Mouse (Mus musculus): Measurements from ENCODE around the gene Srebf1. TPM values are rescaled to one million over a fixed set of nuclear protein-coding genes. Genes with fewer than 3 reads are reported as not detected.

Gene Srebf1
- total RNA-seq, 2 experiments from 2014 or later: 41.5 to 43.0 TPM

GRCm38 (mm10) chr11:60244503-60245143 is 22.2 kb upstream of the Srebf1 start:
- DNase-seq (ENCODE audit: extremely low spot score in 1 of 2, low spot score in 2 of 2): no peak
- intact Hi-C loops (cut with DNase I): no loop called here

- intact Hi-C loops (cut with DNase I): no loop called here
- no peak for DNase-seq (ENCODE audit: extremely low spot score in 1 of 2, low spot score in 2 of 2)
Observed at GRCm38 (mm10) chr11:60240509-60240908, 18.1 kb upstream of the Srebf1 start.

GRCm38 (mm10) chr11:60235351-60235750 is 13.0 kb upstream of the Srebf1 start:
- intact Hi-C loops (cut with DNase I): no loop called here
- no peak for DNase-seq (ENCODE audit: extremely low spot score in 1 of 2, low spot score in 2 of 2)

GRCm38 (mm10) chr11:60233235-60233634 is 10.9 kb upstream of the Srebf1 start:
- intact Hi-C loops (cut with DNase I): no loop called here
- peak in 1 of 2 experiments; percentile 50 for DNase-seq (ENCODE audit: extremely low spot score in 1 of 2, low spot score in 2 of 2)

GRCm38 (mm10) chr11:60232441-60233058 is 10.2 kb upstream of the Srebf1 start:
- no peak for DNase-seq (ENCODE audit: extremely low spot score in 1 of 2, low spot score in 2 of 2)
- intact Hi-C loops (cut with DNase I): no loop called here

GRCm38 (mm10) chr11:60231951-60232350 is 9.6 kb upstream of the Srebf1 start:
- intact Hi-C loops (cut with DNase I): no loop called here

GRCm38 (mm10) chr11:60231326-60231725 is 8.9 kb upstream of the Srebf1 start:
- intact Hi-C loops (cut with DNase I): no loop called here
- no peak for DNase-seq (ENCODE audit: extremely low spot score in 1 of 2, low spot score in 2 of 2)

More at GRCm38 (mm10) chr11:60231951-60232350, 9.6 kb upstream of the Srebf1 start:
- DNase-seq (ENCODE audit: extremely low spot score in 1 of 2, low spot score in 2 of 2): no peak

GRCm38 (mm10) chr11:60230512-60230911 is 8.1 kb upstream of the Srebf1 start:
- intact Hi-C loops (cut with DNase I): no loop called here

GRCm38 (mm10) chr11:60229821-60230220 is 7.4 kb upstream of the Srebf1 start:
- intact Hi-C loops (cut with DNase I): no loop called here
- no peak for DNase-seq (ENCODE audit: extremely low spot score in 1 of 2, low spot score in 2 of 2)

More at GRCm38 (mm10) chr11:60230512-60230911, 8.1 kb upstream of the Srebf1 start:
- no peak for DNase-seq (ENCODE audit: extremely low spot score in 1 of 2, low spot score in 2 of 2)

- intact Hi-C loops (cut with DNase I): no loop called here
- no peak for DNase-seq (ENCODE audit: extremely low spot score in 1 of 2, low spot score in 2 of 2)
Observed at GRCm38 (mm10) chr11:60228525-60228924, 6.1 kb upstream of the Srebf1 start.

GRCm38 (mm10) chr11:60225874-60226273 is 3.5 kb upstream of the Srebf1 start:
- intact Hi-C loops (cut with DNase I): no loop called here

GRCm38 (mm10) chr11:60224676-60225075 is 2.3 kb upstream of the Srebf1 start:
- intact Hi-C loops (cut with DNase I): no loop called here

More at GRCm38 (mm10) chr11:60225874-60226273, 3.5 kb upstream of the Srebf1 start:
- DNase-seq (ENCODE audit: extremely low spot score in 1 of 2, low spot score in 2 of 2): no peak

GRCm38 (mm10) chr11:60222085-60222468 is 304 bp downstream of the Srebf1 start:
- no peak for DNase-seq (ENCODE audit: extremely low spot score in 1 of 2, low spot score in 2 of 2)
- intact Hi-C loops (cut with DNase I): no loop called here

More at GRCm38 (mm10) chr11:60224676-60225075, 2.3 kb upstream of the Srebf1 start:
- DNase-seq (ENCODE audit: extremely low spot score in 1 of 2, low spot score in 2 of 2): no peak

GRCm38 (mm10) chr11:60221425-60221824 is 956 bp downstream of the Srebf1 start:
- DNase-seq (ENCODE audit: extremely low spot score in 1 of 2, low spot score in 2 of 2): no peak
- intact Hi-C loops (cut with DNase I): no loop called here

GRCm38 (mm10) chr11:60220291-60220804 is 2.0 kb downstream of the Srebf1 start:
- intact Hi-C loops (cut with DNase I): no loop called here
- peak; percentile 71 to 90 for DNase-seq (ENCODE audit: extremely low spot score in 1 of 2, low spot score in 2 of 2)

- DNase-seq (ENCODE audit: extremely low spot score in 1 of 2, low spot score in 2 of 2): no peak
- intact Hi-C loops (cut with DNase I): no loop called here
Observed at GRCm38 (mm10) chr11:60219609-60220008, 2.8 kb downstream of the Srebf1 start.

GRCm38 (mm10) chr11:60217467-60217866 is 4.9 kb downstream of the Srebf1 start:
- no peak for DNase-seq (ENCODE audit: extremely low spot score in 1 of 2, low spot score in 2 of 2)
- intact Hi-C loops (cut with DNase I): no loop called here

GRCm38 (mm10) chr11:60216671-60217070 is 5.7 kb downstream of the Srebf1 start:
- DNase-seq (ENCODE audit: extremely low spot score in 1 of 2, low spot score in 2 of 2): no peak
- intact Hi-C loops (cut with DNase I): no loop called here

- no peak for DNase-seq (ENCODE audit: extremely low spot score in 1 of 2, low spot score in 2 of 2)
- intact Hi-C loops (cut with DNase I): no loop called here
Observed at GRCm38 (mm10) chr11:60213266-60213665, 9.1 kb downstream of the Srebf1 start.

GRCm38 (mm10) chr11:60211761-60212160 is 10.6 kb downstream of the Srebf1 start:
- no peak for DNase-seq (ENCODE audit: extremely low spot score in 1 of 2, low spot score in 2 of 2)
- intact Hi-C loops (cut with DNase I): no loop called here
